ENCODE assay signal across 8 mouse cellular contexts in the genomic region with DNA sequence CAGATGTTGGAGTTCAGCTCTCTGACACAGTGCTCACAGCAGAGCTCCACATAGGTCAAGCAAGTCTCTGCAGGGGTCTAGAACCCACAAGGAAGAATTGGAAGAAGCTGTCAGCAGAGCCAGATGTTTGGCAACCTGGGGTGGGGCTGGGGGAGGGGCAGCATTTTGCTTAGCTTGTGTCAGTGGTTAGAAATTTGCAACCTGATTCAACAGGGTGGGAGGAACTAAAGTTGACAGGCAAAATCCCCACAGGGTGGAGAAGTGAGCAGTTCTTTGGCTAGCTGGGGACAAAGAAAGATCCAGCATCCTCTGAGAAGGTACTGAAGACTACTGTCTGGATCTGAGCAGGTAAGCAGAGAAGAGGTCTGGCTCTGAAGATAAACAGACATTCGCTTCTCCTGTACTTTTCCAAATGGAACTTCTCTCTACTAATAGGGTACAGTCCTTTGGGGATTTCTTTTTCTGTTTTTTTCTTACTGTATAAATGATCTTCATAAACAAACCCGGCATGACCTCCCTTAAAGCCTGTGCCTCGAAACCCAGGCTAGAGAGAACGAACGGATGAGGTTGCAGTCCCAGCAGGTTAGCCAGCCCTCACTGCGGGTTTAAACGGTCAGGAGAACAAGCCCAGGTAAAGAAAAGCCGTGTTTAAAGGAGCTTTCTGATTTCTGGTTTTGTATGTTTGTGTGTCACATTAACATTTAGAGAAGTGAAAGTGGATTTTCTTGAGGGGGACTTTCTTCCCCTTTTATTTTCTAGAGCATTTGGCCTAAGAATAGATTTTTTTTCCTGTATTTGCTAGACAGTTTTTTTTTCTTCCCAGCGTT. TPM values are rescaled to one million over a fixed set of nuclear protein-coding genes. Genes with fewer than 3 reads are reported as not detected.
DNase-seq lines count a peak whose midpoint lies in the region; ATAC-seq and TF ChIP-seq lines count a peak whose summit lies in the region.

A gene (plus strand): TSS at position 268 of the 827 bp plus-strand sequence.

- H3K36me3 ChIP-seq in lung, postnatal 0 days (ENCODE audit: insufficient read depth, low read length): no peaks in the 10 kb centered on the region

- H3K27ac ChIP-seq in lung, postnatal 0 days (ENCODE audit: low read length): no peak within 1 kb of the TSS

- ATAC-seq in lung, postnatal 0 days: no peak

- peak; percentile 30 to 43 for DNase-seq in spleen, adult 18-20 months
- DNase-seq in spleen, adult 12 weeks (ENCODE audit: low spot score): no peak
- peak; percentile 33 for DNase-seq in kidney, adult 18-20 months
- DNase-seq in lung, postnatal 0 days (ENCODE audit: low spot score): peak; percentile 14
- DNase-seq in urinary bladder, postnatal 10 days (ENCODE audit: low spot score): no peak
- DNase-seq in left cerebral cortex, adult 11 months (ENCODE audit: low spot score): no peak
- DNase-seq in layer of hippocampus, postnatal 10 days (ENCODE audit: low spot score in 2 of 2): no peak
- no peak for DNase-seq in frontal cortex, postnatal 10 days (ENCODE audit: low spot score in 2 of 2)

- no peak within 1 kb of the TSS for H3K4me3 ChIP-seq in lung, postnatal 0 days (ENCODE audit: low read depth, low read length)

- no peaks in the 10 kb centered on the region for H3K27me3 ChIP-seq in lung, postnatal 0 days (replicated peaks; ENCODE audit: insufficient read depth, low read length)

- H3K9ac ChIP-seq in lung, postnatal 0 days (replicated peaks; ENCODE audit: low read depth): no peak within 1 kb of the TSS

- TF ChIP-seq EP300 in lung, postnatal 0 days (IDR thresholded peaks at IDR 0.05): no peak

- no peaks in the 10 kb centered on the region for H3K4me1 ChIP-seq in lung, postnatal 0 days (ENCODE audit: insufficient read depth, low read depth, low read length)

- 15% methylated on average over 9 of the region's 9 CpGs for WGBS in lung, postnatal 0 days

- no peaks in the 10 kb centered on the region for H3K9me3 ChIP-seq in lung, postnatal 0 days (ENCODE audit: low read length)

- TF ChIP-seq CTCF in lung, postnatal 0 days (IDR thresholded peaks at IDR 0.05): no peak

- H3K4me2 ChIP-seq in lung, postnatal 0 days (replicated peaks; ENCODE audit: low read depth, low read length): no peak within 1 kb of the TSS

RNA-seq across cellular contexts. Expression of the gene that starts here (rescaled TPM):
- polyA plus RNA-seq in lung, postnatal 0 days (2015; fragmentation: Nextera tagmentation; extraction: Ambion mirVana): 0.88 and 1.6 TPM in 2 replicates
- total RNA-seq in layer of hippocampus, postnatal 10 days (2021): under 1 TPM in 1 of 2 experiments, not detected in 1; 0.16 TPM

Comparison
In these comparisons a context has a peak if more than half of its experiments do, and no peak if none do; other contexts are left out.
1. DNase-seq: peak in spleen, adult 18-20 months (2 of 2), kidney, adult 18-20 months (single experiment) and lung, postnatal 0 days (single experiment); none in spleen, adult 12 weeks (single experiment), urinary bladder, postnatal 10 days (single experiment), left cerebral cortex, adult 11 months (single experiment), layer of hippocampus, postnatal 10 days (0 of 2) and frontal cortex, postnatal 10 days (0 of 2).